Mouse (Mus musculus) embryonic facial prominence, embryonic 15.5 days (tissue): ENCODE results near the gene Ube2h. TPM values are rescaled to one million over a fixed set of nuclear protein-coding genes. Genes with fewer than 3 reads are reported as not detected.
"Not testable (repeated sequence)": the region's sequence is repeated elsewhere in the genome, so short reads cannot be mapped to it uniquely, and the experiment has no call there.

Experiments used
- ATAC-seq: fragments of 200-750 bp; cut with Nextera tagmentation; 2 replicates; pipeline ENCODE4 v1.8.0; 2017; ENCODE audit warnings: low read depth, moderate TSS enrichment; ENCODE audit not compliant: insufficient number of reproducible peaks, low FRiP score, low TSS enrichment
- H3K27ac ChIP-seq: fragments of 300-500 bp; sonication (generic); replicated peaks from 2 replicates; pipeline ENCODE4 v1.5.1; 2015; ENCODE audit warnings: mild to moderate bottlenecking, inconsistent platforms
- H3K27me3 ChIP-seq: fragments of 300-500 bp; sonication (generic); 2 replicates; pipeline ENCODE4 v1.6.1; 2015; ENCODE audit warnings: inconsistent platforms
- H3K36me3 ChIP-seq: fragments of 300-500 bp; sonication (generic); 2 replicates; pipeline ENCODE4 v1.6.1; 2015; ENCODE audit warnings: mild to moderate bottlenecking, inconsistent platforms
- H3K4me1 ChIP-seq: fragments of 300-500 bp; sonication (generic); 2 replicates; pipeline ENCODE4 v1.6.1; 2015; ENCODE audit warnings: inconsistent platforms
- H3K4me2 ChIP-seq: fragments of 300-500 bp; sonication (generic); replicated peaks from 2 replicates; pipeline ENCODE4 v1.6.1; 2015; ENCODE audit warnings: mild to moderate bottlenecking, inconsistent platforms
- H3K4me3 ChIP-seq: fragments of 300-500 bp; sonication (generic); replicated peaks from 2 replicates; pipeline ENCODE4 v1.5.1; 2015; ENCODE audit warnings: mild to moderate bottlenecking, inconsistent platforms
- H3K9ac ChIP-seq: fragments of 300-500 bp; sonication (generic); 2 replicates; pipeline ENCODE4 v1.6.1; 2015; ENCODE audit warnings: inconsistent platforms
- H3K9me3 ChIP-seq: fragments of 300-500 bp; sonication (generic); replicated peaks from 2 replicates; pipeline ENCODE4 v1.6.1; 2016; ENCODE audit warnings: inconsistent platforms
- WGBS: fragments of 180-500 bp; shearing (Covaris S2); methylation state at CpG from one replicate; pipeline ENCODE4 v1.1.7; 2015; 5-methylcytosine and 5-hydroxymethylcytosine counted together
- polyA plus RNA-seq: library from polyadenylated mRNA; unstranded; fragments of >200 nt; fragmentation: Nextera tagmentation; extraction: Ambion mirVana; gene quantifications from 2 replicates; pipeline ENCODE4 v1.2.1, GENCODE M21; 2015

Gene Ube2h
- polyA plus RNA-seq, 1 experiment from 2014 or later = 46.6 TPM

DNA sequence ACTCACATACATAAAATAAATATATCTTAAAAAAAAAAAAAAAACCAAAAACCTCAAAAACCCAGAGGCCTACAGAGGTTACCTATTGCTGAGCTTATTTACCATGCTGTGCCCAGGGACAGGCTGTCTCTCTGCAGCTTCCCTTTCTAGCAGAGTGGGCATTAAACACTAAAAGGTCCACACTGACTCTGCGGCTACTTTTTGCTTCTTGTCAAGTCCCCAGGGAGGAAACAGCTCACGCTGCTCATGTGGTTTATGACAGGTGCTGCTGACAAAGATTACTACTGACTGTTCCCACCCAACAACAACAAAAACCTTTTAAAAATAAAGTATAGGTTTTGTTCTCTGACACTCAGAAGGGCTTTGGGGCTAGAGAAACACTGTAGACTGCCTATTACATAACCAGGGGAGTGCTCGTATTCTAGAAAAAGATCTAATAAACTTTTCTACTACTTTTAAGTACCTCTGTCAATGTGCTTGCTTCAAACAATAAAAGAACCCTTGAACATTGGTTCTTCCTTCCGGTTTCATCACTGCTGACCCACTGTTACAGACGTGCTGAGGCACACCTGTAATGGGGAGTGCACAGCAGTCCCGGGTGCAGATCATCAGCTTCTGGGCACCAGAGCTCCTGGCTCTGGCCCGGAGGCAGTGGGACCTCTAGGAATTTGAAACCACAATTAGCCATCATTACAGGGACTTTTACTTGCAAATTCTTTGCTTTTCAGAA lies 77.2 kb downstream of the Ube2h start:
- Histone ChIP-seq H3K4me2 (no peak overlapping the region), H3K27ac (no peak overlapping the region), H3K27me3 (no peaks in the 10 kb centered on the region), H3K36me3 (no peaks in the 10 kb centered on the region), H3K4me1 (no peaks in the 10 kb centered on the region), H3K9me3 (no peaks in the 10 kb centered on the region), H3K4me3 (no peak overlapping the region), H3K9ac (no peak overlapping the region)
- 61% methylated on average over 7 of the region's 7 CpGs for WGBS
- ATAC-seq = no peak

DNA sequence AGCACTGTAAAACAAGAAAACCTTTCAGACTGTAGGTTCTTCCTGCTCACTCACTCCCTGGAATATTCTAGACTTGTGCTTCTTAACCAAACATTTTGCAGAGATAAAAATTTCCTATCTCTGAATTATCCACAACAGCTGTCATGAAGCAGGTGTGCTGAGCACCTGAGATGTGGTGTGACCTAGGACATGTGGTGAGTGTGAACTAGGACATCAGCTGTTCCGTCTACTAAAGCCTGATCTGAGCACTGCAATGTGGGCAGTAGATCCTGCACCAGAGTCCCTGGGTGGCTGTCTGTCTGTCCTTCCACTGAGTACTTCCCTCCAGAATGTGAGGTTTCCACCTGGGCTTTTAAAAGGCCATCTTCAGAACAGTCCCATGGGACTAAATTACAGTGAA lies 79.6 kb downstream of the Ube2h start:
- Histone ChIP-seq H3K9ac (no peak overlapping the region), H3K4me3 (no peak overlapping the region), H3K27me3 (no peaks in the 10 kb centered on the region), H3K27ac (no peak overlapping the region), H3K4me1 (no peaks in the 10 kb centered on the region), H3K36me3 (peaks cover 14% of the 10 kb centered on the region), H3K4me2 (no peak overlapping the region), H3K9me3 (no peaks in the 10 kb centered on the region)
- no peak for ATAC-seq
- WGBS = 90% methylated on average over 1 of the region's 1 CpGs

DNA sequence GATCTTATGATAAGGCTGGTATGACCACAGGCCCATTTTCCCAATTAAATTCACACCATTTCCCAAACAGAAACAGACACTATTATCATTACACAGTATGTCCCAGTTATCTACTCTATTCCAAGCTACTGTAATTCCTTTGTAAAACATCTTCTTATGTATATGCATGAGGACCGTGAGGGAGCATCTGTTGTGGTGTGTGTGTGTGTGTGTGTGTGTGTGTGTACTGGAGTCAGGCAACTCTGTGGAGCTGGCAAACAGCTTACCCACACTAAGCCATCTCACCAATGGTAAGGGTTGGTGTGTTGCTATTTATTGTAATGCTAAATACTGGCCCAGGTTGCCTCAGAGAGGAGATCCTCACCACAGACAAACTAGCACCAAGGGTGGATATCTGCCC lies 82.0 kb downstream of the Ube2h start:
- no peak overlapping the region for H3K4me2 ChIP-seq
- no peaks in the 10 kb centered on the region for H3K4me1 ChIP-seq
- H3K4me3 ChIP-seq = no peak overlapping the region
- H3K9me3 ChIP-seq = no peaks in the 10 kb centered on the region
- H3K36me3 ChIP-seq = peaks cover 24% of the 10 kb centered on the region
- WGBS = 71% methylated on average over 1 of the region's 1 CpGs
- H3K9ac ChIP-seq = no peak overlapping the region
- no peak overlapping the region for H3K27ac ChIP-seq
- no peaks in the 10 kb centered on the region for H3K27me3 ChIP-seq
- ATAC-seq = no peak

DNA sequence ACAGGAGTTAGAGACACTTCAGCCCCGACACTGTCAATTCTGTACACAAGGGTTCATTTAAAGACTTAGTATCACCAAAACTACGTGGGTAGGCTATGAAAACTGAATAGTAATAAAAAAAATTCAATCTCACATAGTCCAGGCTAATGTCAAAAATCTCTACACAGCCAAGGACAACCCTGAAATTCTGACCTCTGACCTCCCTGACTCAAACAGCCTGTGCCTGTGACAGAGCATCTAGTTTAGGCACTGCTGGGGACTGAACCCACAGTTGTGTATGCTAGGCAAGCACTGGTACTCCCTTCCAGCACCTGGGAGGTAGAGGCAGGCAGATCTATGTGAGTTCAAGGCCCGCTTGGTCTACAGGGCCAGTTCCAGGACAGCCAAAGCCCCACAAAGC lies 86.8 kb downstream of the Ube2h start:
- ATAC-seq = no peak
- WGBS = 91% methylated on average over 3 of the region's 3 CpGs

DNA sequence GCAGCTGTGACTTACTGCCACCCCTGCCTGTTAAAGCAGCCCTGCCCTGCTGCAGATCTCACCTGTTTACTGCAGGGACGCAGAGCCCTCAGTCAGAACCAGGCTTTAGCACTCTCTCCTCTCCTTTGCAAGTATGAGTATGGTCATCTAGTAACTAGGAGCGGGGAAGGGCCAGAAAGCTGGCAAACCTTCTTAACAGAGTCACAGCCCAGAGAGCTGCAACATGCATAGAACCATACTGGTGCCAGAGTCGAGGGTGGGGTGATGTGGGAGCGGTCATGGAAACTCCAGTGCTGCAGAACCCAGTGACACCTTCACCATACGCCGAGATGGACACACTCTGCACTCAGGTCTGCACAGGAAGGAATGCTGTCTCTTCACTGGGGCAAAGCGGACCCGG lies 91.9 kb downstream of the Ube2h start:
- no peak overlapping the region for H3K27ac ChIP-seq
- peaks cover 13% of the 10 kb centered on the region for H3K36me3 ChIP-seq
- no peak overlapping the region for H3K4me2 ChIP-seq
- no peak overlapping the region for H3K4me3 ChIP-seq
- WGBS = 90% methylated on average over 8 of the region's 8 CpGs
- no peak overlapping the region for H3K9ac ChIP-seq
- no peaks in the 10 kb centered on the region for H3K4me1 ChIP-seq
- H3K27me3 ChIP-seq = no peaks in the 10 kb centered on the region
- ATAC-seq = no peak
- no peaks in the 10 kb centered on the region for H3K9me3 ChIP-seq

More for the DNA sequence above, 86.8 kb downstream of the Ube2h start:
- Histone ChIP-seq H3K27ac (no peak overlapping the region), H3K36me3 (peaks cover 34% of the 10 kb centered on the region), H3K4me1 (no peaks in the 10 kb centered on the region), H3K4me2 (no peak overlapping the region), H3K4me3 (no peak overlapping the region), H3K27me3 (no peaks in the 10 kb centered on the region), H3K9me3 (no peaks in the 10 kb centered on the region), H3K9ac (no peak overlapping the region)

DNA sequence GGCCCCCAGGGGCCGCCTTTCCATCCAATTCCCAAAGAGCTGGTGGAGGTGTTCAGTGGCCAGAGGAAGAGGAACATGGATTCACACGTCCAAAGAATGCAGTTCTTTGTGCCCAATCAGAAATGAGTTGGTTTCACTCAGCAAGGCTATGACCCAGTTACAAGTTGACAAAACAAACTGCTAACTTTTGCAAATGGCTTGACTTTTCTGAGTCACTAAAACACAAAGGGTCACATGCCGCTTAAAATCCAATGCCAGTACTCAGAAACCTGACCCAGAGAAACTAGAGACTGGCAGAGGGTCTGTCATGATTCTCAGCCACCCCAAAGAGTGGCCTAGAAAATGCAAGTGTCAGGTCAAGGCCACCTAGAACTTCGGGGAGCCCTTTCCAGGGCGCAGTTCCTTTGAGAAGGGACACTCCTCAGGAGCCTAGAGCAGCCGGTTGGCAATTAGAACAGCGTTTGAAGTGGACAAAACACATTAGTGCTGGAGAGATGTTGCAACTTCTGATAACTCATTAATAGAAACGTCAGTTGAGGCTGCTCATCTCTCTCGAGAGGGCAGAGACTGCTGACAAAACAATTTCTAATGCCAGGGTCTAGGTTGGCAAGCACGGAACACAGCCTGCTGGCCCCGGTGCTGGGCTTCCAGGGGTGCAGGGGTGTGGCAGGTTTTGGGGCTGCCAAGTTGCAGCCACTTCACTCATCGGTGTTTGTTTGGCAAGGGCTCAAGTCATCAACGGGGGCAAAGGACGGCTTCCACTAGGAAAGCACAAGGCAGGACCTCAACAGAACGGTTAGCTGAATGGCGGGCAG lies 92.5 kb downstream of the Ube2h start:
- Histone ChIP-seq H3K4me1 (no peaks in the 10 kb centered on the region), H3K4me2 (no peak overlapping the region), H3K27me3 (no peaks in the 10 kb centered on the region), H3K27ac (no peak overlapping the region), H3K4me3 (no peak overlapping the region), H3K36me3 (peaks cover 13% of the 10 kb centered on the region), H3K9ac (no peak overlapping the region), H3K9me3 (no peaks in the 10 kb centered on the region)
- ATAC-seq = no peak
- WGBS = 78% methylated on average over 16 of the region's 16 CpGs

DNA sequence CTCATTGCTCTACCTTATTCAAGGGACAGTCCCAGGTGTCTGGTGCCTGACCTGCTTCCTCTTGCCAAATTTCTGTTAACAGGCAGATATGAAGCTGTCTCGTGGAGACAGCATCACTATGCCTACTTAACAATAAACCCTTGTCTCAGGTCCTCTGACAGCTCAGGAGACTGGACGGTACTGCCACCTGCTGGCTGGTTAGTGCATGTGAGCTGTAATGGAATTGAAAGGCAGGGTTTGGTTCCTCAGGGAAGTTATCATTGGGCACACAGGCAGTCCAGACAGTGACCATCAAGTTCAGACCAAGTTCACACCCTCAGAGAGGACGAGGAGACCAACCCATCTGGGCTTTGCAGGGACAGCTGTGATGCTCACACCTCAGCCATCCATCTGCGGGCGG lies 93.6 kb downstream of the Ube2h start:
- 34% methylated on average over 5 of the region's 5 CpGs for WGBS
- Histone ChIP-seq H3K4me3 (no peak overlapping the region), H3K27me3 (no peaks in the 10 kb centered on the region), H3K4me2 (no peak overlapping the region), H3K4me1 (peaks cover 2% of the 10 kb centered on the region), H3K9ac (no peak overlapping the region), H3K36me3 (peaks cover 13% of the 10 kb centered on the region), H3K27ac (no peak overlapping the region), H3K9me3 (no peaks in the 10 kb centered on the region)
- ATAC-seq = no peak

DNA sequence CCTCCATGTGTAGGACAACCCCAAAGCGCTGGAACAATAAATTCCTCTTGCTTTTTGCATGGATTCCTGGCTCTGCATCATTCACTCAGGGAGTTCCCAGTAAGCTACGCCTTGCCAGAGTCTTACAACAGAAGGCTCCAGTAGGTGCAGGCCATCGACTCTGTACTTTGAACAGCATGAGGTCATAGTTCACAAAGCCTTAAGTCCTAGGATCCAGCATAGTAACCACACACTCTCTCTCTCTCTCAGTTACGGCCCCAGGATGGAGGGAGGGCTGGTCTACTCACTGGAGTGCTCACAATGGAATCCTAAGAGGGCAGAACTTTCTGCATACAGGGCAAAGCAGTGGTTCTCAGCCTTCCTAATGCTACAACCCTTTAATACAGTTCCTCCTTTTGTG lies 95.5 kb downstream of the Ube2h start:
- Histone ChIP-seq H3K27ac (no peak overlapping the region), H3K27me3 (no peaks in the 10 kb centered on the region), H3K4me2 (no peak overlapping the region), H3K9me3 (no peaks in the 10 kb centered on the region), H3K36me3 (peaks cover 5% of the 10 kb centered on the region; the same call in 1 of the 2 replicates), H3K4me3 (no peak overlapping the region), H3K9ac (no peak overlapping the region), H3K4me1 (peaks cover 13% of the 10 kb centered on the region)
- 51% methylated on average over 4 of the region's 4 CpGs for WGBS
- ATAC-seq = no peak

DNA sequence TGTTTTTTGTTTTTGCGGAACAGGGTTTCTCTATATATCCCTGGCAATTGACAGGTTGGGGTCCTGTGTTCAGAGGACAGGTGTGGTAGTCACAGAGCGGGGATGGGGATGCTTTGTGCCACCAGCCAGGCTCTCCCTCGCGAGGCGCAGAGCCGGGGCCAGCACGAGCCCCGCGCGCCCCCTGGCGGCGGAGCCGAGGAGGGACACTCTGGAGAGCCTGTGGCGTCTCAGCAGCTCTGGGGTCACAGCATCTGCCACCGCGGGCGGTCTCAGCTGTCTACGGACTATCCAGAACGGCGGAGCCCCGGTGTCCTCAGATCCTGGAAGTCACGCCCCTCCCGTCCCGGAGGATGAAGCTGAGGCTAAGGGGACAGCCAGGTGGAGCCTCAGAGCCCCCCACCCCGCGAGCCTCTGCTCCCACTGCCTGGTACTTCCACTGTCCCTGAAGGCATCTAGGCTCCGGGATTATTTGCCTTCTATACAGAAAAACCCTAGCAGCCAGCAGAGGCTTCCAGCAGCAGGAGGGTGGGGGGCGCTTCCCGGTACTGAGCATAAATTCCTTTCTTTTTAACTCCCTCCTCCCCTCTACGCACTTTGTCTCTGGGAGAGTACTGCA lies 98.6 kb downstream of the Ube2h start:
- WGBS = 6% methylated on average over 30 of the region's 30 CpGs
- Histone ChIP-seq H3K4me1 (peaks cover 13% of the 10 kb centered on the region), H3K9ac (0 out of 2 replicates have a peak overlapping the region, but pooled peaks have one; percentile 18), H3K4me2 (peak overlapping the region; percentile 59), H3K27ac (no peak overlapping the region), H3K36me3 (no peaks in the 10 kb centered on the region), H3K27me3 (no peaks in the 10 kb centered on the region), H3K9me3 (no peaks in the 10 kb centered on the region), H3K4me3 (peak overlapping the region; percentile 28)
- ATAC-seq = peak; percentile 79

DNA sequence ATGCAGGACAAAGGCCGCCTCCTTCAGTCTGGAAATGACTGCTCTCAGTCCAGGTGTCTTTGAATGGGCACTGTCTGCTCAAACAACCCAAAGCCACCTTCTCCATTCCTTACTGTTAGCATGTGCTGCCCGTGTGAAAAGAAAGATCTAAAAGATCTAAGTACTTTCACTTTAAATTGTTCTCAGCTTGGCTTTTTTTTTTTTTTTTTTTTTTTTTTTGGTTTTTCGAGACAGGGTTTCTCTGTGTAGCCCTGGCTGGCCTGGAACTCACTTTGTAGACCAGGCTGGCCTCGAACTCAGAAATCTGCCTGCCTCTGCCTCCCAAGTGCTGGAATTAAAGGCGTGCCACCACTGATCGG lies 99.2 kb downstream of the Ube2h start:
- H3K9ac ChIP-seq = not testable (repeated sequence)

DNA sequence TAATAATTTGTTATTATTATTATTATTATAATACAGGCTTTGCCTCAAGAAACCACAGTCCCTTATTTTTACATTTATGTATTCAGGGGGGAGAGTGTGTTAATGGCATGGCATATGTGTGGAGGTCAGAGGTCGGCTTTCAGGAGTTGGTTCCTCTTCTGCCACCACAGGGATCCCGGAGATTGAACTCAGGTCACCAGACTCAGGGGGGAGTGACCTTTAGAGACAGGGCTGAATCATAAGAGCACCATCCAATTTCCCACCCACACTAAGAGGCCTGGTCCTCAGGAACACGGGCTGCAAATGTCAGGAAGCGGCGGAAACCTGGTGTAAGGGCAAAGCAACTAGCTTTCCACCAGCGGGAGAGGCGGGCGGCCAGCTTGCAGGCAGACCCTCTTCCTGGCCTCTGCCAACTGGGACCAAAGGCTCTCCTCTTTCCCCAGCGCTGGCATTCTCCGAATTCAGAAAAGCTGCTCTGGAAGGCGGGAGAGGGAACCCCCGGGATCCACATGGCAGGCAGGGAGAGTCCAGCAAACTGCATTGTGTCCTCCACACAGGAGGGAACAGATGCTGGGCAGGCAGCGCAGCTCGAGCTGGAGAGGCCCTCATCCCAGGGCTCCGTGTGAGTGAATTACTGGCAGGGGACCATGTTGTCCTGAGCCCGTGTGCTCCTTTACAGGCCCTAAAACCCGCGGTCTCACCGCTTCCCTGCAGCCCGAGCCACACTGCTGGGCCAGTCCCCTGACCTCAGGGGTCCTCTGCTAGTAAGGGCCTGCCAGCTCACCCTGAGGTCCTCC lies 99.8 kb downstream of the Ube2h start:
- Histone ChIP-seq H3K27me3 (no peaks in the 10 kb centered on the region), H3K4me1 (peaks cover 13% of the 10 kb centered on the region), H3K4me3 (no peak overlapping the region), H3K9me3 (no peaks in the 10 kb centered on the region), H3K27ac (no peak overlapping the region), H3K4me2 (no peak overlapping the region), H3K36me3 (no peaks in the 10 kb centered on the region), H3K9ac (no peak overlapping the region)
- 54% methylated on average over 20 of the region's 20 CpGs for WGBS
- no peak for ATAC-seq

More for the DNA sequence above, 99.2 kb downstream of the Ube2h start:
- 82% methylated on average over 5 of the region's 6 CpGs for WGBS
- Histone ChIP-seq H3K4me2 (0 out of 2 replicates have a peak overlapping the region, but pooled peaks have one; percentile 59), H3K4me1 (peaks cover 13% of the 10 kb centered on the region)
- H3K36me3 ChIP-seq, H3K9me3 ChIP-seq, H3K27ac ChIP-seq, ATAC-seq, H3K4me3 ChIP-seq, H3K27me3 ChIP-seq: not testable (repeated sequence)
